Mouse (Mus musculus): ENCODE measurements around the gene Fchsd2. TPM values are rescaled to one million over a fixed set of nuclear protein-coding genes. Genes with fewer than 3 reads are reported as not detected.
A peak's percentile ranks its signal among the peaks of the same experiment; 100 is the strongest.

The Fchsd2 gene
- polyA plus RNA-seq, 1 experiment = 54.0 TPM

DNA sequence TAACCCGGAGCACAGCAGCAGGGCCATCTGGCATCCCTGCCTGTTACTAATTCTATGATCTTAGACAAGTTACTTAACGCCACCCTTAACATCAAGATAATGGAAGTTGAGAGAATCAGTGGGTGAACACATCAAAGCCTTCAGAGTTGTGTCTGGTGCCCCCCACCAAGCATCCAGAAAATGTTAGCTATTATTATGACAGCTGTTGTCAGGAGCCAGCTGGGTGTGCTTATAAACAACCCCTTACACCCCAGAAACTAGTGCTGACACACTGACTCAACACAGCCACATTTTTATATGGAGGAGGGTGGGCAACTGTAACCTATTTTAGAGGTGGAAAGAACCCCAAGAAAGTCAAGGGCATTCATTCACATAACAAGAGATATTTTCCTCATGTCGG lies 7.3 kb downstream of the Fchsd2 start:
- TF ChIP-seq CTCF (IDR thresholded peaks at IDR 0.05; ENCODE audit: borderline replicate concordance, extremely low read depth, insufficient read depth, insufficient read length) = no peak
- DNase-seq (ENCODE audit: low read depth) = peak; percentile 53

GRCm38 (mm10) chr7:101101156-101101691 lies 8.6 kb downstream of the Fchsd2 start:
- DNase-seq (ENCODE audit: low read depth) = peak; percentile 93
- no peak for TF ChIP-seq POLR2A (IDR thresholded peaks at IDR 0.05; ENCODE audit: borderline replicate concordance, extremely low read depth, insufficient read depth, insufficient read length, poor library complexity, severe bottlenecking)
- no peak for TF ChIP-seq CTCF (IDR thresholded peaks at IDR 0.05; ENCODE audit: borderline replicate concordance, extremely low read depth, insufficient read depth, insufficient read length)

DNA sequence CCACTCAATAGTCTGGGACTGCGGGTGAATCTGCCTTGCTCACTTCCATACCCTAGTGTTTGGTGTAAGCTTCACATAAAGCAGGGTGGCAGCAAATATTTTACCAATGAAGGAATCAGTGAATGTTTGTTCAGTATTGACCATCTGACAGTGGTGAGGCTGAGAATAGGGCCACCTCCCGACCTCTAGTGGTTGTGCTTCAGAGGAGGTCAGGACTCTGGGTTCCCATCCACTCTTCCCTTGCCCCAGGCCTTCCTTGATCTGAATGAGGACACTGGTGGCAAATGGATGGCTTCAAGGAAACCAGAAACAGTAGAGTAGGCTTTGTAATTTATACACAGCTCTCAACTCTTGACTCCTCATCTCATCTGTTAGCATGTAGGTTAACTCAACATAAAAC lies 14.0 kb downstream of the Fchsd2 start:
- DNase-seq (ENCODE audit: low read depth) = no peak
- TF ChIP-seq POLR2A (IDR thresholded peaks at IDR 0.05; ENCODE audit: borderline replicate concordance, extremely low read depth, insufficient read depth, insufficient read length, poor library complexity, severe bottlenecking) = no peak
- no peak for TF ChIP-seq CTCF (IDR thresholded peaks at IDR 0.05; ENCODE audit: borderline replicate concordance, extremely low read depth, insufficient read depth, insufficient read length)

GRCm38 (mm10) chr7:101107073-101107810 lies 14.6 kb downstream of the Fchsd2 start:
- DNase-seq (ENCODE audit: low read depth) = no peak

DNA sequence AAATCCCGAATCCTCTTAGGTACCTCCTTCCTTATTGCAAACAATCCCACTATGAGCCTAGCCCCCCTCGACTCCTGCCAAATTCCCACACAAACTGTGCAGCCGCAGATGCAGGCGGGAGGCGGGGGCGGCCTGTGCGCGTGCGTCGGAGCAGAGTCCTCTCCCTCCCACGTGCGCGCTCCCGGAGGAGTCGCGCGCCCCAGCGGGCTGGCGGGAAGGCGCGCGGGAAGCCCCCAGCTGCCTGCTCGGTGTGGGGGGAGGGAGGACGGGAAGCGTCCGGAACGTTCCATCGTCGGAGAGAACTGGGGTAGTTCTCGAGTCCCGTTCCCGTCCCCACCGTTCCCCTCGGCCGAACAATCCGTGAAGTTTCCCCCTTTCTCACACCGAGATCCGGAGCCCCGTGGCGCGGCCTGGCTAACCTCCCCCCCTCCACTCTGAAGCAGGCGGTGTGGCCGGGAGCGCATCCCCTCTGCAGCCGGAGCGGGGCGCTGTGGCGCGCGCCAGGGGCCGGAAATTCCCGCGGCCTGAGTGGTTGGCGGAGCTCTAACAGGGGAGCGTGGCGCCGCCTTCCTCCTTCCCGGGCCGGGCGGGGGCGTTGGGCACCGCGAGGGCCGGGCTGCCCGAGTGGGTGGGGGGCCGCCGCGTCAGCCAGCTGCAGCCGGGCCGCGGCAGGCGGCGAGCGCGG lies 15.4 kb downstream of the Fchsd2 start:
- DNase-seq (ENCODE audit: low read depth) = peak; percentile 100
- TF ChIP-seq POLR2A (IDR thresholded peaks at IDR 0.05; ENCODE audit: borderline replicate concordance, extremely low read depth, insufficient read depth, insufficient read length, poor library complexity, severe bottlenecking) (peak; percentile 46; the same call in 1 of the 2 replicates), CTCF (IDR thresholded peaks at IDR 0.05; ENCODE audit: borderline replicate concordance, extremely low read depth, insufficient read depth, insufficient read length) (peak; percentile 85)

More at GRCm38 (mm10) chr7:101107073-101107810, 14.6 kb downstream of the Fchsd2 start:
- TF ChIP-seq POLR2A (IDR thresholded peaks at IDR 0.05; ENCODE audit: borderline replicate concordance, extremely low read depth, insufficient read depth, insufficient read length, poor library complexity, severe bottlenecking) (no peak), CTCF (IDR thresholded peaks at IDR 0.05; ENCODE audit: borderline replicate concordance, extremely low read depth, insufficient read depth, insufficient read length) (no peak)

DNA sequence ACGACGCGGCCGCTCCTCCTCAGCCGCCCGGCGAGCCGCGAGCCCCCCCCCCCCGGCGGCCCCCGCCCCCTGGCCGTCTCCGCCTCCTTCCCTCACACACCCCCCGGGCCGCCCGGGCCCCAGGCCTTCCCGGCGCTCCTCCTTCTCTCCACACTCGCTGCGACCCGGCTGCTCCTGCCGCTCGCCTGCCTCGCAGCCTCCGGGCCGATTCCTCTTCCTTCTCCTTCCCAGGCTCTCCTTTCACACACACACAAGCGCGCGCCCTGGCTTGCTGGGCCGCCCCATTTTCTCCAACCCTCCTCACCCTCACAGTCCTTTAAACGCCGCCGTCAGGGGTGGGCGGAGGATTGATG lies 16.0 kb downstream of the Fchsd2 start:
- TF ChIP-seq CTCF (IDR thresholded peaks at IDR 0.05; ENCODE audit: borderline replicate concordance, extremely low read depth, insufficient read depth, insufficient read length) (no peak), POLR2A (IDR thresholded peaks at IDR 0.05; ENCODE audit: borderline replicate concordance, extremely low read depth, insufficient read depth, insufficient read length, poor library complexity, severe bottlenecking) (no peak; the same call in 1 of the 2 replicates)
- DNase-seq (ENCODE audit: low read depth) = no peak

DNA sequence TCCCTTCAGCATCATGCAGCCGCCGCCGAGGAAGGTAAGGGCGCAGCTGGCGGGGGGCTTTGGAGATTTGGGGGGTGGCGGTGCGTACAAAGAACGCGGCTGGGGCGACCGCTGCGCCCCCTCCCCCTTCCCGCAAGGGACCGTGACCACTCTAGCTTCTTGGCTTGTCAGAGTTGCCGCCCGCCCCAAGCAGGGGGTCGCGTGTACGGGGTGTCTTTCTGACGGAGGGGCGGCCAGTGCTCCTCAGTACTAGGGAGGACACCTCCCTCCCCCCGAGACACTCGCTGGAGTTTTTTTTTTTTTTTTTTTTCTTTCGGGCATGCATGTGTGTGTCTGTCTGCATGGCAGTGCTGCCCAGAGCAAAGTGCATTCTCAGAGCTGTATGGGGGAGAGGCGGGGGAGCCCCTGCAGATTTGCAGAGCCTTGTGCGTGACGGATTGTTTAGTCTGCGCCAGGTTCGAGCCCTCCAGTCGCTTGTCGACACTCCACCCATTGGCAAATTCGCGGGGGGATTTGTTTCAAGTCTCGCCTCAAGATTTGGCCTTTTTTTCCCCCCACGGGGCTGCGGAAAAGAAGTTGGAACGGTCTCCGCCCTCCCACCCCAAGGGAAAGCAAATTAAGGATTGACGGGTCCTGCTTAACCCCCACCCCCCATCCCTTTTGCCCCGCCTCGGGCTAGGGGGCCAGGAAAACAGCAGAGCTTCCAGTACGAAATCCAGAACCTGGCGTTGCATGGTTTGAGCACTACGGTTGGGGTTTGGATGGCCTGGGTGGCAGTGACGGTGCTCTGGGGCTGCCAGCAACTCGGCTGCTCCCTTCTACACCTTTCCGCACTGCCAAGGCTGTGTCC lies 16.6 kb downstream of the Fchsd2 start:
- peak; percentile 77 for DNase-seq (ENCODE audit: low read depth)
- TF ChIP-seq CTCF (IDR thresholded peaks at IDR 0.05; ENCODE audit: borderline replicate concordance, extremely low read depth, insufficient read depth, insufficient read length) = no peak
- no peak for TF ChIP-seq POLR2A (IDR thresholded peaks at IDR 0.05; ENCODE audit: borderline replicate concordance, extremely low read depth, insufficient read depth, insufficient read length, poor library complexity, severe bottlenecking)

GRCm38 (mm10) chr7:101109856-101110350 lies 17.2 kb downstream of the Fchsd2 start:
- DNase-seq (ENCODE audit: low read depth) = peak; percentile 35
- TF ChIP-seq POLR2A (IDR thresholded peaks at IDR 0.05; ENCODE audit: borderline replicate concordance, extremely low read depth, insufficient read depth, insufficient read length, poor library complexity, severe bottlenecking) = no peak
- TF ChIP-seq CTCF (IDR thresholded peaks at IDR 0.05; ENCODE audit: borderline replicate concordance, extremely low read depth, insufficient read depth, insufficient read length) = no peak

DNA sequence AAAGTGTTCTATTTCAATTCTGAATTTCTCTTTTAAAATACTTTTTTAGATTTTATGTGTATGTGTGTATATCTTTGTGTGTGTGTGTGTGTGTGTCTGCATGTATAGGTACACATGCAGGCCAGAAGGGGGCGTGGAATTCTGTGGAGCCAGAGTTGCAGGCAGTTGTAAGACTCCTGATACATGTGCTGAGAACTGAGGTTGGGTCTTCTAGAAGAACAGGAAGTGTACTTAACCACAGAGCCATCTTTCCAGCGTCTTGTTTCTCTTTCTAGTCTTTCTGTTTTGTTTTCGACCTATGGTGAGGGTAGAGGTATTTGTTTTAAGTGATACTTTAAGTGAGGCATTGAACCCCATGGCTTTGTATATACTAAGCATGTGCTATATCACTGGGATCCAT lies 20.7 kb downstream of the Fchsd2 start:
- DNase-seq (ENCODE audit: low read depth) = no peak
- TF ChIP-seq POLR2A (IDR thresholded peaks at IDR 0.05; ENCODE audit: borderline replicate concordance, extremely low read depth, insufficient read depth, insufficient read length, poor library complexity, severe bottlenecking) (no peak), CTCF (IDR thresholded peaks at IDR 0.05; ENCODE audit: borderline replicate concordance, extremely low read depth, insufficient read depth, insufficient read length) (no peak)

DNA sequence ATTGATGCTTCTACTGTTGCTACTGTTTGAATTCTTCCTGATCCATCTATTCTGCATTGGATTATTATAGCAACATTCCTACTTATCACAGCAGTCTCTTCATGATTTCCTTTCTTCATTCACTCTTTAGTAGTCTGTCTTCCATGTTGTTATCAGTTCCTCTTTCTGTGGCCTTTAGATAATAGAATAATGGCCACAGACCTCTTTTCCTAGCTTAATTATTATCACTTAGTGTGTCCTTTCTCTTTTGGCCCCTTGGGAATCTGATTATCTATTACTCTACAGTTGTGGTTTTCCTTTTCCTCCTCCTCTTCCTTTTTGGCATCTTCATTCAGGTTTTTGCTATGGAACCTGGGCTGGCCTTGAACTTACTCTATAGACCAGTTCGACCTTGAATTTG lies 21.7 kb downstream of the Fchsd2 start:
- TF ChIP-seq POLR2A (IDR thresholded peaks at IDR 0.05; ENCODE audit: borderline replicate concordance, extremely low read depth, insufficient read depth, insufficient read length, poor library complexity, severe bottlenecking) (no peak), CTCF (IDR thresholded peaks at IDR 0.05; ENCODE audit: borderline replicate concordance, extremely low read depth, insufficient read depth, insufficient read length) (no peak)
- no peak for DNase-seq (ENCODE audit: low read depth)

GRCm38 (mm10) chr7:101119391-101119790 lies 26.7 kb downstream of the Fchsd2 start:
- TF ChIP-seq POLR2A (IDR thresholded peaks at IDR 0.05; ENCODE audit: borderline replicate concordance, extremely low read depth, insufficient read depth, insufficient read length, poor library complexity, severe bottlenecking) (no peak), CTCF (IDR thresholded peaks at IDR 0.05; ENCODE audit: borderline replicate concordance, extremely low read depth, insufficient read depth, insufficient read length) (no peak)
- no peak for DNase-seq (ENCODE audit: low read depth)

All from brain, embryonic 14.5 days (tissue).